Mouse (Mus musculus) lung, embryonic 14.5 days (tissue): Measurements from ENCODE around the gene Snx33. TPM values are rescaled to one million over a fixed set of nuclear protein-coding genes. Genes with fewer than 3 reads are reported as not detected.
"Not testable (repeated sequence)": the region's sequence is repeated elsewhere in the genome, so short reads cannot be mapped to it uniquely, and the experiment has no call there.

Experiments
- ATAC-seq: fragments of 200-750 bp; cut with Nextera tagmentation; 2 replicates; pipeline ENCODE4 v1.8.0; 2017; ENCODE audit warnings: mild to moderate bottlenecking, moderate TSS enrichment, moderate library complexity; ENCODE audit not compliant: insufficient read depth
- DNase-seq: peaks from one replicate; pipeline ENCODE4 v3.0.0-alpha.2; 2015
- H3K27ac ChIP-seq: fragments of 300-500 bp; sonication (generic); 2 replicates; pipeline ENCODE4 v1.5.1; 2014; ENCODE audit warnings: low read depth, mild to moderate bottlenecking, moderate library complexity
- H3K27me3 ChIP-seq: fragments of 300-500 bp; sonication (generic); 2 replicates; pipeline ENCODE4 v1.6.1; 2014; ENCODE audit warnings: low read length, control low read depth; ENCODE audit not compliant: insufficient read depth
- H3K36me3 ChIP-seq: fragments of 300-500 bp; sonication (generic); 2 replicates; pipeline ENCODE4 v1.6.1; 2014; ENCODE audit warnings: control low read depth; ENCODE audit not compliant: insufficient read depth
- H3K4me1 ChIP-seq: fragments of 300-500 bp; sonication (generic); 2 replicates; pipeline ENCODE4 v1.6.1; 2014; ENCODE audit warnings: antibody characterized with exemption, control low read depth; ENCODE audit not compliant: insufficient read depth
- H3K4me2 ChIP-seq: fragments of 300-500 bp; sonication (generic); 2 replicates; pipeline ENCODE4 v1.6.1; 2014; ENCODE audit warnings: mild to moderate bottlenecking
- H3K4me3 ChIP-seq: fragments of 300-500 bp; sonication (generic); 2 replicates; pipeline ENCODE4 v1.5.1; 2014; ENCODE audit warnings: low read depth, low read length
- H3K9ac ChIP-seq: fragments of 300-500 bp; sonication (generic); 2 replicates; pipeline ENCODE4 v1.6.1; 2014
- H3K9me3 ChIP-seq: fragments of 300-500 bp; sonication (generic); 2 replicates; pipeline ENCODE4 v1.6.1; 2016; ENCODE audit warnings: low read depth, low read length, control low read depth
- CTCF ChIP-seq: IDR thresholded peaks from 2 replicates; pipeline ENCODE4 v1.5.1; 2016; ENCODE audit warnings: antibody characterized with exemption, low read depth
- WGBS: fragments of 180-500 bp; shearing (Covaris S2); extraction: QIAGEN DNeasy Blood & Tissue Kit; methylation state at CpG from one replicate; pipeline ENCODE4 v1.1.7; 2014; 5-methylcytosine and 5-hydroxymethylcytosine counted together
- polyA plus RNA-seq: library from polyadenylated mRNA; unstranded; fragments of >200 nt; fragmentation: Nextera tagmentation; extraction: Ambion mirVana; gene quantifications from 2 replicates; pipeline ENCODE4 v1.2.1, GENCODE M21; 2014

Gene Snx33
- polyA plus RNA-seq, 1 experiment from 2014 or later: 9.5 TPM

DNA sequence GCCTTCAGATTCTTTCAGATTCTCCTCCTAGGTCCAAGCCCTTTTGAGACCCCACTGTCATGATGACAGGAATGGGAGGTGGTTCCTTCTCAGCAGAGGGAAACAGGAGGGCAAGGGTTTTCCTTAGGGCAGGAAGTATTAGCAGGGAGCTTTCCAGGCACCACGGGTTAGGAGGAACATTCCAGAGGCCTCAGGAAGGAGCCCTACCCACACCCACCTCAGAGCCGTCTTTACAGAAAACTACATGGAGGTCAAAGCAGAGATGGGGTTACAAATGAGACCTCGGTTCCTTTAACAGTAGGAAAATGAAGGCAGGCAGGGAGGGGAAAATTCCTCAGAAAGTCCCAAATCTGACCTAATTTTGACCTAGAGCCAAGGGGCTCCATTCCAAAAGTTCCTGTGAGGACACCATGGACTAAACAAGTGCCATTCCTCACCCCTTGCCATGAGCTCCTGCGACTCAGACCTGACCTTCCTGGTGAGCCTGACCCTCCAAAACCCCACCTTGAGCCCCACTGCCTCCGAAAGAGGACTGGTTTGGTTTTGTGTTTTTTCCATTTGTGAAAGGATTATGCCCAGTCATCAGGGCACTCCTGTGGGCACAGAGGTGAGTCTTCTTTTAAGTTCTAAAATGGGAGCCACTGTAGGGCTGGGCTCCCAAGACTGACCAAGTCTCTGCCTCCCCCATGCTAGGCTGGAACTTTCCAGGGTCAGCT is 12.3 kb downstream of the Snx33 start:
- Histone ChIP-seq H3K27me3 (no peaks in the 10 kb centered on the region), H3K9ac (no peak overlapping the region), H3K4me1 (no peaks in the 10 kb centered on the region), H3K4me2 (no peak overlapping the region), H3K27ac (no peak overlapping the region), H3K4me3 (no peak overlapping the region), H3K9me3 (no peaks in the 10 kb centered on the region), H3K36me3 (peaks cover 64% of the 10 kb centered on the region)
- DNase-seq (no peak), ATAC-seq (no peak)
- 72% methylated on average over 5 of the region's 5 CpGs for WGBS
- no peak for TF ChIP-seq CTCF

DNA sequence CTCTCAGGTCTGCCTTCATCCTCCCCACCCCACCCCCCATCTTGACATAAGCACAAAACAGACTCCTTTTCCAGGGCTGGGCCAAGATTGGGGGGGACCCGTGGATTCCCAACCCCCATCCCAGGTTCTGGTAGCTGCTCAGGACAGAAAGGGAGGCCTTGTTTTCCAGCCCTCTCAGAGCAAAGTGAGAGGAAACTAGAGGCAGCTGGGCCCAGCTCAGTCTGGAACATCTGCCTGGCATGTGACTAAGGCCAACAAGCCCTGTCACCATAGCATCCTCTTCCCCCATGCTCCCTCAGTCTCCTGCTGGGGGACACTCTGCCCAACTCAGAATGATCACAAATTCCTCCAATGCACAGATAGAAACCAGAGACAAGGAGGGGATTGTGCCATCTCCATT is 13.1 kb downstream of the Snx33 start:
- peaks cover 58% of the 10 kb centered on the region for H3K36me3 ChIP-seq
- no peak for DNase-seq
- WGBS: 77% methylated on average over 1 of the region's 1 CpGs

GRCm38 (mm10) chr9:56913991-56914390 is 14.2 kb downstream of the Snx33 start:
- Histone ChIP-seq H3K4me2 (no peak overlapping the region), H3K9ac (no peak overlapping the region), H3K4me3 (no peak overlapping the region), H3K9me3 (no peaks in the 10 kb centered on the region), H3K36me3 (peaks cover 47% of the 10 kb centered on the region), H3K27me3 (no peaks in the 10 kb centered on the region), H3K27ac (no peak overlapping the region), H3K4me1 (no peaks in the 10 kb centered on the region)
- ATAC-seq (no peak), DNase-seq (no peak)
- WGBS: 77% methylated on average over 9 of the region's 9 CpGs
- TF ChIP-seq CTCF: no peak

More for the DNA sequence above, 13.1 kb downstream of the Snx33 start:
- H3K4me3 ChIP-seq: no peak overlapping the region
- H3K27me3 ChIP-seq: no peaks in the 10 kb centered on the region
- no peaks in the 10 kb centered on the region for H3K4me1 ChIP-seq
- no peak for ATAC-seq
- TF ChIP-seq CTCF: no peak
- H3K4me2 ChIP-seq: no peak overlapping the region
- no peak overlapping the region for H3K9ac ChIP-seq
- no peaks in the 10 kb centered on the region for H3K9me3 ChIP-seq
- H3K27ac ChIP-seq: no peak overlapping the region

DNA sequence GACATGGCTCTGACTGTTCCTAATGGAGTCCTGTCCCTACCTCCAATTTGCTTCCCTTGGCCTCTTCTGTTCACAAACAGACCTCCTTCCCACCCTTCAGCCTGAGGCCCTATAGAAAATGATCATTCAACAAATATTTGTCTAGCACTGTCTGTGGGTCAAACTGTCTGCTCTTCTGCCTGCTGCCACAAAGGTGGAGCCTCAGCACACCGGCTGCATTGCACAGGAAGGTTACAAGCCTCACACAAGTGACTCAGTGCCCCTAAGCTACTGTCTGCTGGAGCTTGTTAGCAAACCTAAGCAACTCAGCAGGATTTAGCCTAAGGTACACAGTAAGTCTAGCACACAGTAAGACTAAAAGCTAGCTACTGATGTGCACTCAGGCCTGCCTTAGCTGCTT is 17.2 kb downstream of the Snx33 start:
- Histone ChIP-seq H3K36me3 (peaks cover 20% of the 10 kb centered on the region; the same call in 1 of the 2 replicates), H3K4me2 (no peak overlapping the region), H3K27me3 (no peaks in the 10 kb centered on the region), H3K4me1 (no peaks in the 10 kb centered on the region), H3K27ac (no peak overlapping the region), H3K9ac (no peak overlapping the region), H3K9me3 (no peaks in the 10 kb centered on the region), H3K4me3 (no peak overlapping the region)
- ATAC-seq (no peak), DNase-seq (no peak)
- no peak for TF ChIP-seq CTCF
- 29% methylated on average over 1 of the region's 1 CpGs for WGBS

GRCm38 (mm10) chr9:56909991-56910390 is 18.2 kb downstream of the Snx33 start:
- DNase-seq, H3K9ac ChIP-seq, H3K27me3 ChIP-seq, H3K36me3 ChIP-seq, H3K9me3 ChIP-seq, H3K27ac ChIP-seq, H3K4me2 ChIP-seq, H3K4me3 ChIP-seq, ATAC-seq, H3K4me1 ChIP-seq: not testable (repeated sequence)
- 49% methylated on average over 4 of the region's 4 CpGs for WGBS

- no peak for DNase-seq
- WGBS: 76% methylated on average over 9 of the region's 9 CpGs
- no peak for ATAC-seq
These were observed 20.6 kb downstream of the Snx33 start for GRCm38 (mm10) chr9:56907549-56907948.

DNA sequence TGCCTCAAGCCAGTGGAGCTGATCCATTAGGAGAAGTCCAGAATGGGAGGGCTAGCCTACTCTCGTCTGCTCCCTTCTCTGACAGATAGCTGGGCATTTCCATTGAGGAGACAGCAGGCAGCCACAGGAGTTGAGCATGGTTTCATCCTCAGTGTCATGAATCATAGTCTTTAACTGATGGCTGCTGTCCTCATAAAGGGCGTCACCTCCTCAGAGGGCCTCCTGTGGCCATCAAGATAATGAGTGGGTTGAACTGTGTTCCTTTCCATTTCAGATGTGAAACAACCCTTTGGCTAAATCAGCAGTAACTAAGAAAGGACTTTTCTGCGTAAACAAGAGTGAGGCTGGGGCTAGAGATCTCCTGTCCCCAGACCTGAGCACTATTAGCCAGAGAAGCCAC is 24.5 kb downstream of the Snx33 start:
- ATAC-seq (no peak), DNase-seq (no peak)
- H3K27me3 ChIP-seq: no peaks in the 10 kb centered on the region
- no peaks in the 10 kb centered on the region for H3K9me3 ChIP-seq
- H3K9ac ChIP-seq: no peak overlapping the region
- no peaks in the 10 kb centered on the region for H3K36me3 ChIP-seq
- 86% methylated on average over 3 of the region's 3 CpGs for WGBS
- no peak overlapping the region for H3K27ac ChIP-seq
- no peaks in the 10 kb centered on the region for H3K4me1 ChIP-seq
- H3K4me3 ChIP-seq: no peak overlapping the region
- H3K4me2 ChIP-seq: no peak overlapping the region
- TF ChIP-seq CTCF: no peak

More at GRCm38 (mm10) chr9:56907549-56907948, 20.6 kb downstream of the Snx33 start:
- no peak overlapping the region for H3K4me3 ChIP-seq
- no peaks in the 10 kb centered on the region for H3K9me3 ChIP-seq
- TF ChIP-seq CTCF: no peak
- H3K27ac ChIP-seq: no peak overlapping the region
- H3K4me1 ChIP-seq: no peaks in the 10 kb centered on the region
- no peak overlapping the region for H3K9ac ChIP-seq
- no peak overlapping the region for H3K4me2 ChIP-seq
- H3K27me3 ChIP-seq: no peaks in the 10 kb centered on the region
- H3K36me3 ChIP-seq: no peaks in the 10 kb centered on the region
